Mouse (Mus musculus) liver, embryonic 13.5 days (tissue): ENCODE measurements around the gene Cnnm3. TPM values are rescaled to one million over a fixed set of nuclear protein-coding genes. Genes with fewer than 3 reads are reported as not detected.

Experiments
- ATAC-seq: fragments of 200-750 bp; cut with Nextera tagmentation; 2 replicates; pipeline ENCODE4 v1.8.0; 2017; ENCODE audit warnings: low read depth, mild to moderate bottlenecking, moderate number of reproducible peaks, moderate library complexity
- DNase-seq: peaks from one replicate; pipeline ENCODE4 v3.0.0; 2022
- H3K27ac ChIP-seq: fragments of 300-500 bp; sonication (generic); 2 replicates; pipeline ENCODE4 v1.5.1; 2015; ENCODE audit warnings: moderate library complexity, mild to moderate bottlenecking, inconsistent platforms
- H3K27me3 ChIP-seq: fragments of 300-500 bp; sonication (generic); 2 replicates; pipeline ENCODE4 v1.6.1; 2015; ENCODE audit warnings: mild to moderate bottlenecking, inconsistent platforms
- H3K36me3 ChIP-seq: fragments of 300-500 bp; sonication (generic); 2 replicates; pipeline ENCODE4 v1.6.1; 2015; ENCODE audit warnings: mild to moderate bottlenecking, inconsistent platforms
- H3K4me1 ChIP-seq: fragments of 300-500 bp; sonication (generic); replicated peaks from 2 replicates; pipeline ENCODE4 v1.6.1; 2015; ENCODE audit warnings: inconsistent platforms
- H3K4me2 ChIP-seq: fragments of 300-500 bp; sonication (generic); 2 replicates; pipeline ENCODE4 v1.6.1; 2015; ENCODE audit warnings: inconsistent platforms, mild to moderate bottlenecking, moderate library complexity
- H3K4me3 ChIP-seq: fragments of 300-500 bp; sonication (generic); replicated peaks from 2 replicates; pipeline ENCODE4 v1.5.1; 2015; ENCODE audit warnings: mild to moderate bottlenecking, inconsistent platforms
- H3K9ac ChIP-seq: fragments of 300-500 bp; sonication (generic); 2 replicates; pipeline ENCODE4 v1.6.1; 2015; ENCODE audit warnings: mild to moderate bottlenecking, inconsistent platforms
- H3K9me3 ChIP-seq: fragments of 300-500 bp; sonication (generic); replicated peaks from 2 replicates; pipeline ENCODE4 v1.6.1; 2016; ENCODE audit warnings: inconsistent platforms
- WGBS: fragments of 180-500 bp; shearing (Covaris S2); methylation state at CpG from one replicate; pipeline ENCODE4 v1.1.7; 2015; ENCODE audit not compliant: insufficient replicate concordance; 5-methylcytosine and 5-hydroxymethylcytosine counted together
- polyA plus RNA-seq: library from polyadenylated mRNA; unstranded; fragments of >200 nt; fragmentation: Nextera tagmentation; extraction: Ambion mirVana; gene quantifications from 2 replicates; pipeline ENCODE4 v1.2.1, GENCODE M21; 2015

Gene Cnnm3
- polyA plus RNA-seq, 1 experiment from 2014 or later = 0.98 TPM

- WGBS = 26% methylated on average over 7 of the region's 7 CpGs
- Histone ChIP-seq H3K36me3 (no peaks in the 10 kb centered on the region), H3K9ac (no peak overlapping the region), H3K9me3 (no peaks in the 10 kb centered on the region), H3K27me3 (no peaks in the 10 kb centered on the region; the same call in none of the 2 replicates), H3K4me3 (no peak overlapping the region), H3K27ac (no peak overlapping the region), H3K4me1 (peaks cover 13% of the 10 kb centered on the region), H3K4me2 (no peak overlapping the region)
- no peak for DNase-seq
- ATAC-seq = no peak
Observed at GRCm38 (mm10) chr1:36569694-36570276, 58.1 kb downstream of the Cnnm3 start.

- Histone ChIP-seq H3K9me3 (no peaks in the 10 kb centered on the region), H3K36me3 (no peaks in the 10 kb centered on the region), H3K9ac (no peak overlapping the region), H3K27me3 (no peaks in the 10 kb centered on the region; the same call in none of the 2 replicates), H3K4me1 (peaks cover 13% of the 10 kb centered on the region), H3K4me2 (no peak overlapping the region), H3K4me3 (no peak overlapping the region), H3K27ac (no peak overlapping the region)
- ATAC-seq = no peak
- WGBS = 77% methylated on average over 5 of the region's 5 CpGs
- DNase-seq = no peak
Observed at GRCm38 (mm10) chr1:36570320-36570719, 58.7 kb downstream of the Cnnm3 start.

- no peaks in the 10 kb centered on the region for H3K36me3 ChIP-seq
- WGBS = 29% methylated on average over 6 of the region's 6 CpGs
- no peaks in the 10 kb centered on the region; the same call in 1 of the 2 replicates for H3K27me3 ChIP-seq
- H3K27ac ChIP-seq = 0 out of 2 replicates have a peak overlapping the region, but pooled peaks have one; percentile 2
- no peak for DNase-seq
- no peaks in the 10 kb centered on the region for H3K9me3 ChIP-seq
- ATAC-seq = peak; percentile 59
- H3K9ac ChIP-seq = no peak overlapping the region
- H3K4me1 ChIP-seq = peaks cover 21% of the 10 kb centered on the region
- H3K4me2 ChIP-seq = no peak overlapping the region
- H3K4me3 ChIP-seq = no peak overlapping the region
Observed at GRCm38 (mm10) chr1:36571627-36572026, 60.0 kb downstream of the Cnnm3 start.

GRCm38 (mm10) chr1:36572140-36572700, 60.6 kb downstream of the Cnnm3 start:
- H3K27me3 ChIP-seq = peaks cover 1% of the 10 kb centered on the region; the same call in 1 of the 2 replicates
- no peak overlapping the region for H3K4me2 ChIP-seq
- WGBS = 35% methylated on average over 2 of the region's 2 CpGs
- no peak overlapping the region for H3K4me3 ChIP-seq
- ATAC-seq (no peak), DNase-seq (no peak)
- peaks cover 25% of the 10 kb centered on the region for H3K4me1 ChIP-seq
- H3K9ac ChIP-seq = no peak overlapping the region
- H3K36me3 ChIP-seq = no peaks in the 10 kb centered on the region
- 0 out of 2 replicates have a peak overlapping the region, but pooled peaks have one; percentile 2 for H3K27ac ChIP-seq
- H3K9me3 ChIP-seq = no peaks in the 10 kb centered on the region

- Histone ChIP-seq H3K36me3 (no peaks in the 10 kb centered on the region), H3K4me1 (peaks cover 28% of the 10 kb centered on the region), H3K4me2 (no peak overlapping the region), H3K27me3 (peaks cover 2% of the 10 kb centered on the region; the same call in 1 of the 2 replicates), H3K9me3 (no peaks in the 10 kb centered on the region), H3K9ac (no peak overlapping the region), H3K27ac (no peak overlapping the region), H3K4me3 (no peak overlapping the region)
- WGBS = 50% methylated on average over 1 of the region's 1 CpGs
- DNase-seq (no peak), ATAC-seq (no peak)
Observed at GRCm38 (mm10) chr1:36572709-36573108, 61.0 kb downstream of the Cnnm3 start.

- H3K27ac ChIP-seq = no peak overlapping the region
- H3K9me3 ChIP-seq = no peaks in the 10 kb centered on the region
- H3K9ac ChIP-seq = no peak overlapping the region
- WGBS = 72% methylated on average over 8 of the region's 8 CpGs
- H3K4me1 ChIP-seq = peaks cover 28% of the 10 kb centered on the region
- no peak for ATAC-seq
- no peak for DNase-seq
- peaks cover 2% of the 10 kb centered on the region; the same call in 1 of the 2 replicates for H3K27me3 ChIP-seq
- no peaks in the 10 kb centered on the region for H3K36me3 ChIP-seq
- no peak overlapping the region for H3K4me2 ChIP-seq
- H3K4me3 ChIP-seq = no peak overlapping the region
Observed at GRCm38 (mm10) chr1:36573524-36573923, 61.9 kb downstream of the Cnnm3 start.

- Histone ChIP-seq H3K4me2 (no peak overlapping the region), H3K27ac (no peak overlapping the region), H3K27me3 (peaks cover 2% of the 10 kb centered on the region; the same call in 1 of the 2 replicates), H3K9ac (no peak overlapping the region), H3K36me3 (no peaks in the 10 kb centered on the region), H3K4me1 (peaks cover 28% of the 10 kb centered on the region), H3K9me3 (no peaks in the 10 kb centered on the region), H3K4me3 (no peak overlapping the region)
- no peak for ATAC-seq
- WGBS = 65% methylated on average over 5 of the region's 5 CpGs
- no peak for DNase-seq
Observed at GRCm38 (mm10) chr1:36574196-36574955, 62.7 kb downstream of the Cnnm3 start.

- DNase-seq = no peak
- H3K4me1 ChIP-seq = peaks cover 37% of the 10 kb centered on the region
- no peaks in the 10 kb centered on the region for H3K9me3 ChIP-seq
- ATAC-seq = no peak
- no peak overlapping the region for H3K27ac ChIP-seq
- no peaks in the 10 kb centered on the region for H3K36me3 ChIP-seq
- no peak overlapping the region for H3K4me2 ChIP-seq
- peaks cover 2% of the 10 kb centered on the region; the same call in 1 of the 2 replicates for H3K27me3 ChIP-seq
- no peak overlapping the region for H3K4me3 ChIP-seq
- 52% methylated on average over 6 of the region's 6 CpGs for WGBS
- no peak overlapping the region for H3K9ac ChIP-seq
Observed at GRCm38 (mm10) chr1:36575347-36575746, 63.7 kb downstream of the Cnnm3 start.

- no peak overlapping the region for H3K9ac ChIP-seq
- no peak overlapping the region for H3K27ac ChIP-seq
- ATAC-seq (no peak), DNase-seq (no peak)
- H3K4me3 ChIP-seq = no peak overlapping the region
- H3K36me3 ChIP-seq = no peaks in the 10 kb centered on the region
- peaks cover 43% of the 10 kb centered on the region for H3K4me1 ChIP-seq
- H3K27me3 ChIP-seq = peaks cover 2% of the 10 kb centered on the region; the same call in 1 of the 2 replicates
- H3K9me3 ChIP-seq = no peaks in the 10 kb centered on the region
- H3K4me2 ChIP-seq = no peak overlapping the region
- 58% methylated on average over 6 of the region's 6 CpGs for WGBS
Observed at GRCm38 (mm10) chr1:36576991-36577675, 65.5 kb downstream of the Cnnm3 start.
